Mouse (Mus musculus) bone marrow macrophage, adult 2 months (primary cell): ENCODE measurements around the gene Efs.

Experiments
- CTCF ChIP-seq: IDR thresholded peaks from 2 replicates; pipeline ENCODE4 v1.5.1; 2012; ENCODE audit warnings: low read depth, mild to moderate bottlenecking, low read length, moderate library complexity
- POLR2A ChIP-seq: IDR thresholded peaks from 2 replicates; pipeline ENCODE4 v1.6.1; 2012; ENCODE audit warnings: mild to moderate bottlenecking, low read depth, low read length, borderline replicate concordance

- TF ChIP-seq CTCF = no peak
- TF ChIP-seq POLR2A = no peak
Observed at GRCm38 (mm10) chr14:54958503-54958902, 32.6 kb upstream of the Efs start.
